Mouse (Mus musculus) midbrain, embryonic 11.5 days (tissue): ENCODE measurements around the gene Rab44. TPM values are rescaled to one million over a fixed set of nuclear protein-coding genes. Genes with fewer than 3 reads are reported as not detected.
"Not testable (repeated sequence)": the region's sequence is repeated elsewhere in the genome, so short reads cannot be mapped to it uniquely, and the experiment has no call there.

Source experiments
- ATAC-seq: fragments of 200-750 bp; cut with Nextera tagmentation; 2 replicates; pipeline ENCODE4 v1.8.0; 2017; ENCODE audit warnings: moderate TSS enrichment, moderate library complexity; ENCODE audit not compliant: low FRiP score
- DNase-seq: peaks from one replicate; pipeline ENCODE4 v3.0.0; 2015; ENCODE audit warnings: low spot score; ENCODE audit errors: missing footprints
- H3K27ac ChIP-seq: fragments of 300-500 bp; sonication (generic); 2 replicates; pipeline ENCODE4 v1.5.1; 2014; ENCODE audit warnings: low read depth, low read length
- H3K27me3 ChIP-seq: fragments of 300-500 bp; sonication (generic); 2 replicates; pipeline ENCODE4 v1.6.1; 2014; ENCODE audit warnings: mild to moderate bottlenecking, low read length, moderate library complexity, mixed read lengths; ENCODE audit not compliant: control insufficient read depth, insufficient read depth
- H3K36me3 ChIP-seq: fragments of 300-500 bp; sonication (generic); 2 replicates; pipeline ENCODE4 v1.6.1; 2014; ENCODE audit warnings: mild to moderate bottlenecking, low read length, moderate library complexity, mixed read lengths; ENCODE audit not compliant: control insufficient read depth, insufficient read depth
- H3K4me1 ChIP-seq: fragments of 300-500 bp; sonication (generic); 2 replicates; pipeline ENCODE4 v1.6.1; 2014; ENCODE audit warnings: low read length; ENCODE audit not compliant: control insufficient read depth, insufficient read depth
- H3K4me2 ChIP-seq: fragments of 300-500 bp; sonication (generic); 2 replicates; pipeline ENCODE4 v1.6.1; 2014; ENCODE audit warnings: mild to moderate bottlenecking, moderate library complexity
- H3K4me3 ChIP-seq: fragments of 300-500 bp; sonication (generic); 2 replicates; pipeline ENCODE4 v1.5.1; 2014; ENCODE audit warnings: low read depth, low read length
- H3K9ac ChIP-seq: fragments of 300-500 bp; sonication (generic); 2 replicates; pipeline ENCODE4 v1.6.1; 2014; ENCODE audit warnings: low read length
- H3K9me3 ChIP-seq: fragments of 300-500 bp; sonication (generic); 2 replicates; pipeline ENCODE4 v1.6.1; 2016; ENCODE audit warnings: low read length; ENCODE audit not compliant: control insufficient read depth
- WGBS: fragments of 180-500 bp; shearing (Covaris S2); extraction: QIAGEN DNeasy Blood & Tissue Kit; methylation state at CpG from one replicate; pipeline ENCODE4 v1.1.7; 2014; 5-methylcytosine and 5-hydroxymethylcytosine counted together
- polyA plus RNA-seq: library from polyadenylated mRNA; unstranded; fragments of >200 nt; fragmentation: Nextera tagmentation; extraction: Ambion mirVana; gene quantifications from 2 replicates; pipeline ENCODE4 v1.2.1, GENCODE M21; 2014

Rab44 gene
- polyA plus RNA-seq, 1 experiment from 2014 or later = 0.44 TPM

- peaks cover 25% of the 10 kb centered on the region for H3K27me3 ChIP-seq
- ATAC-seq = peak; percentile 73
- WGBS = under 1% methylated on average over 44 of the region's 44 CpGs
These were observed 18.7 kb upstream of the Rab44 start for GRCm38 (mm10) chr17:29095201-29095733.

GRCm38 (mm10) chr17:29096245-29096644 is 17.7 kb upstream of the Rab44 start:
- Histone ChIP-seq H3K9ac (no peak overlapping the region), H3K36me3 (no peaks in the 10 kb centered on the region), H3K4me1 (peaks cover 15% of the 10 kb centered on the region), H3K9me3 (no peaks in the 10 kb centered on the region), H3K27ac (no peak overlapping the region), H3K4me2 (no peak overlapping the region), H3K27me3 (peaks cover 25% of the 10 kb centered on the region), H3K4me3 (no peak overlapping the region)
- ATAC-seq = no peak
- peak; percentile 80 for DNase-seq
- 91% methylated on average over 6 of the region's 6 CpGs for WGBS

More at GRCm38 (mm10) chr17:29095201-29095733, 18.7 kb upstream of the Rab44 start:
- DNase-seq = peak; percentile 99
- Histone ChIP-seq H3K36me3 (no peaks in the 10 kb centered on the region), H3K9me3 (no peaks in the 10 kb centered on the region), H3K27ac (no peak overlapping the region), H3K4me3 (peak overlapping the region; percentile 39), H3K4me2 (peak overlapping the region; percentile 59), H3K9ac (peak overlapping the region; percentile 59), H3K4me1 (peaks cover 15% of the 10 kb centered on the region)

- no peaks in the 10 kb centered on the region for H3K36me3 ChIP-seq
- H3K9ac ChIP-seq = no peak overlapping the region
- H3K9me3 ChIP-seq = no peaks in the 10 kb centered on the region
- H3K4me2 ChIP-seq = no peak overlapping the region
- H3K27me3 ChIP-seq = peaks cover 25% of the 10 kb centered on the region
- H3K4me3 ChIP-seq = no peak overlapping the region
- DNase-seq = no peak
- WGBS = 63% methylated on average over 7 of the region's 7 CpGs
- peaks cover 15% of the 10 kb centered on the region for H3K4me1 ChIP-seq
- no peak overlapping the region for H3K27ac ChIP-seq
- ATAC-seq = no peak
These were observed 16.9 kb upstream of the Rab44 start for GRCm38 (mm10) chr17:29096851-29097561.

- H3K4me2 ChIP-seq = no peak overlapping the region
- H3K4me1 ChIP-seq = peaks cover 15% of the 10 kb centered on the region
- no peaks in the 10 kb centered on the region for H3K36me3 ChIP-seq
- WGBS = 95% methylated on average over 24 of the region's 24 CpGs
- no peak overlapping the region for H3K27ac ChIP-seq
- H3K9me3 ChIP-seq = no peaks in the 10 kb centered on the region
- no peak overlapping the region for H3K4me3 ChIP-seq
- peaks cover 18% of the 10 kb centered on the region for H3K27me3 ChIP-seq
- H3K9ac ChIP-seq = no peak overlapping the region
- DNase-seq (no peak), ATAC-seq (no peak)
These were observed 15.7 kb upstream of the Rab44 start for GRCm38 (mm10) chr17:29098291-29098690.

GRCm38 (mm10) chr17:29099076-29099475 is 14.9 kb upstream of the Rab44 start:
- Histone ChIP-seq H3K4me3 (no peak overlapping the region), H3K36me3 (no peaks in the 10 kb centered on the region), H3K9me3 (no peaks in the 10 kb centered on the region), H3K4me2 (no peak overlapping the region), H3K27me3 (peaks cover 11% of the 10 kb centered on the region), H3K27ac (no peak overlapping the region), H3K4me1 (peaks cover 7% of the 10 kb centered on the region; the same call in 1 of the 2 replicates), H3K9ac (no peak overlapping the region)
- ATAC-seq (no peak), DNase-seq (peak; percentile 19)
- WGBS = 90% methylated on average over 8 of the region's 8 CpGs

- no peaks in the 10 kb centered on the region for H3K4me1 ChIP-seq
- H3K27me3 ChIP-seq = no peaks in the 10 kb centered on the region
- no peak overlapping the region for H3K9ac ChIP-seq
- WGBS = 95% methylated on average over 7 of the region's 7 CpGs
- peak; percentile 51 for DNase-seq
- H3K27ac ChIP-seq = no peak overlapping the region
- H3K4me3 ChIP-seq = no peak overlapping the region
- no peaks in the 10 kb centered on the region for H3K36me3 ChIP-seq
- H3K9me3 ChIP-seq = no peaks in the 10 kb centered on the region
- H3K4me2 ChIP-seq = no peak overlapping the region
- ATAC-seq = no peak
These were observed 13.3 kb upstream of the Rab44 start for GRCm38 (mm10) chr17:29100627-29101026.

GRCm38 (mm10) chr17:29110356-29110755 is 3.6 kb upstream of the Rab44 start:
- H3K36me3 ChIP-seq, ATAC-seq, H3K27me3 ChIP-seq, H3K9me3 ChIP-seq, H3K4me3 ChIP-seq, H3K9ac ChIP-seq, DNase-seq, H3K4me1 ChIP-seq, H3K4me2 ChIP-seq, H3K27ac ChIP-seq: not testable (repeated sequence)
- 79% methylated on average over 6 of the region's 6 CpGs for WGBS

- Histone ChIP-seq H3K9ac (no peak overlapping the region), H3K4me2 (no peak overlapping the region), H3K36me3 (no peaks in the 10 kb centered on the region), H3K27ac (no peak overlapping the region), H3K4me3 (no peak overlapping the region), H3K27me3 (no peaks in the 10 kb centered on the region), H3K4me1 (no peaks in the 10 kb centered on the region), H3K9me3 (no peaks in the 10 kb centered on the region)
- no peak for DNase-seq
- 89% methylated on average over 5 of the region's 5 CpGs for WGBS
- no peak for ATAC-seq
These were observed 2.6 kb upstream of the Rab44 start for GRCm38 (mm10) chr17:29111332-29111731.

- H3K36me3 ChIP-seq = no peaks in the 10 kb centered on the region
- H3K4me3 ChIP-seq = no peak overlapping the region
- H3K9me3 ChIP-seq = no peaks in the 10 kb centered on the region
- 77% methylated on average over 12 of the region's 12 CpGs for WGBS
- no peak for ATAC-seq
- H3K4me2 ChIP-seq = no peak overlapping the region
- peak; percentile 51 for DNase-seq
- H3K27me3 ChIP-seq = no peaks in the 10 kb centered on the region
- H3K9ac ChIP-seq = no peak overlapping the region
- H3K4me1 ChIP-seq = no peaks in the 10 kb centered on the region
- no peak overlapping the region for H3K27ac ChIP-seq
These were observed 2.1 kb downstream of the Rab44 start for GRCm38 (mm10) chr17:29116023-29116422.
